Mouse (Mus musculus) embryo, embryonic 11 days (tissue): ENCODE measurements around the gene Cks1b.

Source experiments
- DNase-seq: peaks from one replicate; pipeline ENCODE4 v3.0.0-alpha.2; 2015

Cks1b gene

GRCm38 (mm10) chr3:89380711-89381110 is 37.5 kb downstream of the Cks1b start:
- no peak for DNase-seq

DNA sequence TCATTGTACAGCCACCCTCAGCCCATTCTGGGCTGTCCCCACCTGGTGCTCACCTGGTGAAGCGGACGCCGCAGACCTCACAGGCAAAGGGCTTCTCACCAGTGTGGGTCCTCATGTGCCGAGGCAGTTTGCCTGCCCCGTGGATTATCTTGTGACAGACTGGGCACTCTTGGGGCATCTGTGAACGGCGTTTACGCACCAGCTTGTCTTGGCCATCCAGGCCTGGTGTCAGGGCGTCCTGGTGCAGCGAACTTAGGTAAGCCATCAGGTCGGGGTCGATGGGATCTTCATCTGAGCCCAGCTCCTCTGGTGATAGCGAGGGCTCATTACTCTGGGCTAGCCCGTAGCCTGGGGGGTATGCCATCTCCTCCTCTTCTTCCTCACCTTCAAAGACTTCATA is 37.9 kb downstream of the Cks1b start:
- no peak for DNase-seq

GRCm38 (mm10) chr3:89379388-89380131 is 38.6 kb downstream of the Cks1b start:
- DNase-seq = no peak

- peak; percentile 89 for DNase-seq
Observed at GRCm38 (mm10) chr3:89378394-89379067, 39.7 kb downstream of the Cks1b start.

DNA sequence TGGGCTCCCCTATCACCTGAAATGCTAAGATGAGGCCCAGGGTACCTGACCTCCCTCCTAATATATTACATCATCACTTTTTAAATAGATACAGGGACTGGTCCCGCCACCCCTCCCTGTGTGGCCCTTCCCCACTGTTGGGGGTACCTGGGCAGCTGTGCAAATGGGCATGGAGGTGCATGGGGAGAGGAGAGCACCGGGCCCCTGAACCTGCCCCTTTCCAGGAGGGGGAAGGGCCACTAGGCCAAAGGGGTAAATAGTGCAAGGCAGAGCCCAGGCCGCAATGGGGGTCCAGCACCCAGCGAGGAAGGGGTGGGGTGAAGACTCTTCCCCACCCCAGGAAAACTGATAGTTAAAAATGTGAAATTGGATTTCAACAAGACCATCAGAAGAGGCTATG is 40.4 kb downstream of the Cks1b start:
- no peak for DNase-seq

GRCm38 (mm10) chr3:89373581-89374231 is 44.5 kb downstream of the Cks1b start:
- DNase-seq = no peak

- no peak for DNase-seq
Observed at GRCm38 (mm10) chr3:89367338-89367737, 50.8 kb downstream of the Cks1b start.

DNA sequence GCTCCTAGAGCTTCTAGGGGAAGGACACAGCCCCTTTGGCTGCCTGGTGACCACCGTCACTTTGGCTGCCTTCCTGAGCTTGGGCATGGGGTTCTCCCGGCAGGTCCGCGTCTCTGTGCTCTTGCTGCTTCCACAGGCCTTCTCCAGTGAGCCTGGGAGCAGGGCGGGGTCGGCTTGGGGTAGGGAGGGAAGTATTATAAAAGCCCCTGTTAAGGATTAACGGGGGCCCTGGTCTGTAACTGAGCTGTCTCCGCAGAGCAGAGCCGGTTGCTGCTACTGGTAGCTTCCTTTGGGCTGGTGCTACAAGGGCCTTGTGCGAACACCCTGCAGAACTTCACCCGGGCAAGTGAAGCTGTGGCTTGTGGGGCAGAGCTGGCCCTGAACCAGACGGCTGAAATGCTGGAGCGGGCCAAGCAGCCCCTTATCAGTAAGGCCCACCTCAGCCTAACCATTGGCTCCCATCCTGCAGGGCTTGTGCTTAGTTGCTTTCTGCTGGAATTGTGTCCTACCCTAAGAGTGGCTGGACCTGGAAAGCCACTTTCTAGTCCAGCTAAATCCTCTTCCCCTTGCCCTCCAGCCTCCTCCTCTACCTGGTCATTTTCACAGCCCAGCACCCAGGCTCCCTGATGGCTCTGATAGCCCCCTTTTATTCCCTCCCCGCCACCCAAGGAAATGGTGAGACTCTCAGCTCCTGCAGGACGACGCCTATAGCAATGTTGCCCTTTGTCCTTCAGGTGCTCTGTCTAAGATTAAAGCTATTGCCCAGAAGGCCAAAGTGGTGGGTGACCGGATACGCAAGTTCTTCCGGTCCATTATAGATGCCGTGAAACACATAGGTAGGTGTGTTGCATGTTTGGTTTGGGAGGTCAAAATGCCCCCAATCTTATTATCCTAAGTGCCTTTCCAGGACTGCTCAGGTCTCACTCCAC is 52.4 kb downstream of the Cks1b start:
- DNase-seq = no peak
